Mouse (Mus musculus) layer of hippocampus, adult 9-11 months (tissue): ENCODE measurements around the gene Myog.
A peak's percentile ranks its signal among the peaks of the same experiment; 100 is the strongest.

Experiments
- DNase-seq: peaks from one replicate; pipeline ENCODE4 v3.0.0; 2022

Gene Myog

DNA sequence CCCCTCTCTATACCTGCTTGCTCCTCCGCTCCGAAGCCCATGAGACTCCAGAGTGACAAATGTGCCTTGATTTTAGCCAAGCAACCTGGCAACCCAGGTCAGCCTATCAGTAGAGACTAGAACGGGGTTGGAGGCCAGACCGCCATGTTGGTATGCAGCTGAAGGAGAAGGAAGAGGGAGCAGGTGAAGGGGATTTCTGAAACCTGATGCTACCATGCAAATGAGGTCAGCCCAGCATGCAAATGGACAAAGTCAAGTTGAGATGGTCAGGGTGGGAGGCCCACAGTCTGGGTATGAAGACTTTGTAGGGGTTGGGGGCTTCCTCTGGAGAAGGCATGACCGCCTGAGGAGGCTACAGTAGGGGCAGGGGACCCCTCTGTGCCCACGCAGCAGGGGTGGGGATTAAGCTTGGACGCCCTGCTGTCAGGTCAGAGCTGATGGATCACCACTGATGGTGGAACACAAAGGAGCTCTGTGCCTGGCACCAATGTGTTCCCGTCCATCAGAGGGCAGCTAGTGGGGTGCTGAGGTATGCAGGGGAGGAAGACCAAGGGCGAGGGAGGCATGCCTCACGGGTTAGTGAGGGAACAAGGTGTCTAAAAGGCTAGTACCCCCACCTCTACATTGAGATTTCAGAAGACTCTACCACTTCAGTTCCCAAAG is 4.2 kb upstream of the Myog start:
- DNase-seq, result no peak

- no peak for DNase-seq
These were observed 1.6 kb upstream of the Myog start for GRCm38 (mm10) chr1:134288239-134288638.

- no peak for DNase-seq
These were observed 511 bp downstream of the Myog start for GRCm38 (mm10) chr1:134290300-134290699.

GRCm38 (mm10) chr1:134290909-134291308 is 1.1 kb downstream of the Myog start:
- DNase-seq, result no peak

DNA sequence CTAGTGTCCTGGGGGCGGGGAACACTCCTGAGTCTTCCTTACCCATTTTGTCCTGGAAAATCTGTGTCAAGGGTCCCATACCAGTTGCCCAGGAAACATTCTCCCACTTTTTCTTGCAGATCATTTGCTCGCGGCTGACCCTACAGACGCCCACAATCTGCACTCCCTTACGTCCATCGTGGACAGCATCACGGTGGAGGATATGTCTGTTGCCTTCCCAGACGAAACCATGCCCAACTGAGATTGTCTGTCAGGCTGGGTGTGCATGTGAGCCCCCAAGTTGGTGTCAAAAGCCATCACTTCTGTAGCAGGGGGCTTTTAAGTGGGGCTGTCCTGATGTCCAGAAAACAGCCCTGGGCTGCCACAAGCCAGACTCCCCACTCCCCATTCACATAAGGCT is 1.8 kb downstream of the Myog start:
- DNase-seq, result no peak

- peak; percentile 66 for DNase-seq
These were observed 2.3 kb downstream of the Myog start for GRCm38 (mm10) chr1:134292073-134292472.

DNA sequence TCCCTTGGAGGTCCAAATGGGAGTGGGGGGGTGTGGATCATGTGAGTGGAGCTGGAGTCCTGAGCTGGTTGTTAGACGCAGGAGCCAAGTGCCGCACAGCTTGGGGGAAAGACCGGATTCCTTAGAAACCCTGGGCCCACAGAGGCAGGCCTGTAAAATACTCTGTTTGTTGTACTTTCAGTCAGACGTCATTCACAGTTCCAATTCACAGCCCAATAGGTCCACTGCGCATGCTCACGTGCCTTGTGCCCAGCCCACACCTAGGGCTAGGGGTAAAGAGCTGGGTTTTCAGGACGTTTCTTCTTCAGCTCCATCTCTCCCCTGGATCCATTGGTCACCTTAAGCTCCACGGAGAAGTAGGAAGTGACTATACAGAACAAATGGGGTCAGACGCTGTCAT is 2.8 kb downstream of the Myog start:
- DNase-seq, result no peak

- DNase-seq, result no peak
These were observed 3.5 kb downstream of the Myog start for GRCm38 (mm10) chr1:134293276-134293675.

GRCm38 (mm10) chr1:134293738-134294604 is 4.2 kb downstream of the Myog start:
- no peak for DNase-seq

- DNase-seq, result peak; percentile 76
These were observed 7.5 kb downstream of the Myog start for GRCm38 (mm10) chr1:134297265-134297664.

- no peak for DNase-seq
These were observed 9.0 kb downstream of the Myog start for GRCm38 (mm10) chr1:134298636-134299411.

DNA sequence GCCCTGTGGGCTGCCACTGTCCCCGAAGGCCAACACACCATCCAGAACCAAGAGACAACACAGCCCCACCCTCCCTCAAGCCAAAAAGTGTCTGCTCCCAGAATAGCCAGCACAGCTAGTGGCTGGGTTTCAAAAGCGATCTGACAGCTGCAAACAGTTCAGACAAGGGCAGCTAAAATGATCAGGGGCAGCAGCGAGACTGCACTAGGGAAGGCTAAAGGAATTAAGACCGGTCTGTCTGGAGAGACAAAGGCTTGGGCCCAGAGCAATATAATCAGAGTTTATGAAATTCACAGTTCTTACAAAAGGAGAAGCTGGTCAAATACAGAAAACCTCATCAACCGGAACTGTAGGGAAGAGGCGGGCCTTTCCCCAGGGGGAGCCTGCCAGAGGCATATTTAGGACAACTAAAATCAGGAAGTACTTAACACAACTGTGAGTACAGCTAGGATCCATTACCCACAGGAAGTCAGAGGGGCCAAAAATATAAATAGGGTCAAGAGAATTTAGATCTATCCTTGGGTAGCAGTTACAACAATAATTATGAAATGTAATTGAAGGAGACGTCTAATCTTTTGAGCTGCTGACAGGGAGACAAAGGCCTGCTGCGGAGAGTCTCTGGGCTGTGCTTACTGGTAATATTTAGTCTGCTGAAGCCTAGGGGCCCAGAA is 12.9 kb downstream of the Myog start:
- DNase-seq, result peak; percentile 77

GRCm38 (mm10) chr1:134304940-134305339 is 15.2 kb downstream of the Myog start:
- DNase-seq, result no peak

DNA sequence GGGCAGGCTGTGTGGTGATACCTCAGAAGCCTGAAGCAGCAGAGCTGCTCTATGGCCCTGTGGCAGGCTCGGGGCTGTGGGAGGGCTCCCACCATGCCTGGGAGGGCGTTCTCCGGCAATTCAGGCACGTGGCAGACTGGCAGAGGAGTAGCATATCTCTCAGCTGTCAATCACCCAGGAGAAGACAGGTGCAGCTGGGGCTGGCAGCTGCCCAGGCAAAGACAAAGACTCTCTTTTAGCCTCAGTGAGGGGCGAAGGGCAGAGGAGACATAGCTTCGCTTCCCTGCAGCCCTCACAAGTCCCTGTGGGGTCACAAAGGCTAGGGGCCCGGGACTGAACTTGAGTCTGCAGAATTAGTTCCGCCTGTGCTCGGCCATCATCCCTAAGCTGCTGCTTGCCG is 17.6 kb downstream of the Myog start:
- no peak for DNase-seq

GRCm38 (mm10) chr1:134310291-134310690 is 20.5 kb downstream of the Myog start:
- no peak for DNase-seq

DNA sequence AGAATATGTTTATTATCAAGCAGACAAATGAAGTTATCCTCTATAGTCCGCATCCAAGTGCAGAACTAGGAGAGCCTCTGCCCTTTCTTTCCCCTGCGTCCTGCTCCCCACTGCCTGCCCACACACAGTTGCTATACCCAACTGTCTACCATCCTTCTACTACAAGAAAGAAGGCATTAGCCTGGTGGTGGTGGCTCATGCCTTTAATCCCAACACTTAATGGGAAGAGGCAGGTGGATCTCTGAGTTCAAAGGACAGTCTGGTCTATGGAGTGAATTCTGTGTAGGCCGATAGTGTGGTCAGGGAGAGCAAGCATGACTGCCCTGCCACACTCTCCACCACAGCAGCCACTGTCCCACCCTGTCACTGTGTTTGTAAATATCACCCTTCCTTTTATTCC is 20.9 kb downstream of the Myog start:
- no peak for DNase-seq

GRCm38 (mm10) chr1:134311760-134312159 is 22.0 kb downstream of the Myog start:
- peak; percentile 60 for DNase-seq

DNA sequence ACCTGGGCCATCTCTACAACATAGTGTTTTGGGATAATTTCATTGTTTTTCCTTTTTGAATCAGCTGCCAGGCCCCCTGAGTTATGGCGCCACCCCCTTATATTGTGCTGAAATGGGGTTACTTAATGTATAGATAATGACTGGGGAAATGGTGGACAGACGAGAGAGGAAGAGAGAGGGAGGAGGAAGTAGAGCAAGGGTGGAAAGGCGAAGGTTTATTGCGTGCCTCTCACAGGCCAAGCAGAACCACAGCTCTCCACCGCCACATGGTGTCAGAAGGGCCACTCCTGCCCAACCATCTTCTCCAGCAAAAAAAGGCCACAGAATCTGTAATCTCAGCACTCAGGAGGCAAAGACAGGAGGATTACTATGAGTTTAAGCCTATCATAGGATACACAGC is 25.4 kb downstream of the Myog start:
- no peak for DNase-seq

GRCm38 (mm10) chr1:134316361-134316760 is 26.6 kb downstream of the Myog start:
- DNase-seq, result no peak

DNA sequence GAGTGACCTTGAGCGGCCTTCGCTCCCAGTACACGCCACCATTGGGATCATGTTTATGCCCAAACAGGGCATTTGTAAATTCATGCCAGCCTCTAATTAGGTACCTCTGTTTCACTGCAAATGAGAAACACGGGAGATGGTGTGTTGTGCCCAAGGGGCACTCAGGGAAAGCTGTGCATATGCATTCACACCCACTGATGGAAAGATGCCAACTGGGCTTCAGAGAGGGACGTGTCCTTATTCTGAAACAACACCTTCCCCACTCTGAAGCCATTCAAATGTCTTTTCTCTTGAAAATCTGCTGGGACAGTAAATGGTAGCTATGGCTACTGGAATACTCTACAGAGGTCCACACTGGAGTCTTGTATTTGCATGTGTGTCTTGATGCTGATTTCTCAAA is 28.5 kb downstream of the Myog start:
- no peak for DNase-seq

DNA sequence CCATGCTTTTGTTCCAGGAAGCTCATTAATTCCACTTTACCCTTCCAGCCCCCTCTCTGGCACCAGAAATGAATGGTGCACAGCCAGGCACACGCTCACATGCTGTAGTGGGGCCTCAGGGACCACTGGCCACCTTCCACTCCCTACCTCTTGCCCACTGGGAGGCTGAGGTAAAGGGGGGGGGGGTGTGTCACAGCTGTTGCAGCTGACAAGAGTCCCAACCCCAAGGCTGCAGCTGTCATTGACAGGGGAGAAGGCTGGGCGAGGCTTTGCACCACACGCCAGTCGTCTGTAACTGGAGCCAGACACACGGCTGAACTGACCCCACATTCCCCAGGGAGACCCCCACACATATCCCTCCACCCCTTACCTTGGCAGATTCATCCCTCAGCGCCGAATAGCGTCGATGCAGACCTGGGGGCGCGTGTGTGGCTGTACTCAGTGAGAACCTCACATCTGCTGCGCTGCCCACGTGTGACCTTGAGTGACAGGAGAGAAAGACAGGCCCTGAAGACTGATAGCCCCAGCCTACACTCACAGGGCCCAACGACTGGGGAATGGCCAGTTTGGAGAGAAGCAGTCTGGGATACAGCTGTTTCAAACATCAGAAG is 31.0 kb downstream of the Myog start:
- no peak for DNase-seq

GRCm38 (mm10) chr1:134322591-134322990 is 32.8 kb downstream of the Myog start:
- DNase-seq, result peak; percentile 60
